Mouse (Mus musculus): Measurements from ENCODE around the gene Tcf23. TPM values are rescaled to one million over a fixed set of nuclear protein-coding genes. Genes with fewer than 3 reads are reported as not detected.
A peak's percentile ranks its signal among the peaks of the same experiment; 100 is the strongest.

Gene Tcf23
- total RNA-seq, 4 experiments from 2014 or later = 0.85 to 1.9 (median 0.91) TPM

GRCm38 (mm10) chr5:30949654-30950326 is 18.7 kb upstream of the Tcf23 start:
- peak; percentile 91 for DNase-seq (ENCODE audit: low spot score)

- no peak for DNase-seq (ENCODE audit: low spot score)
Measured at GRCm38 (mm10) chr5:30950451-30950850, 18.0 kb upstream of the Tcf23 start.

GRCm38 (mm10) chr5:30950922-30951321 is 17.5 kb upstream of the Tcf23 start:
- no peak for DNase-seq (ENCODE audit: low spot score)

GRCm38 (mm10) chr5:30951706-30952105 is 16.8 kb upstream of the Tcf23 start:
- DNase-seq (ENCODE audit: low spot score) = no peak

- no peak for DNase-seq (ENCODE audit: low spot score)
Measured at GRCm38 (mm10) chr5:30952551-30952950, 15.9 kb upstream of the Tcf23 start.

GRCm38 (mm10) chr5:30954065-30954464 is 14.4 kb upstream of the Tcf23 start:
- no peak for DNase-seq (ENCODE audit: low spot score)

GRCm38 (mm10) chr5:30954556-30954955 is 13.9 kb upstream of the Tcf23 start:
- no peak for DNase-seq (ENCODE audit: low spot score)

- no peak for DNase-seq (ENCODE audit: low spot score)
Measured at GRCm38 (mm10) chr5:30955751-30956150, 12.7 kb upstream of the Tcf23 start.

- no peak for DNase-seq (ENCODE audit: low spot score)
Measured at GRCm38 (mm10) chr5:30957891-30958290, 10.6 kb upstream of the Tcf23 start.

GRCm38 (mm10) chr5:30959198-30959854 is 9.1 kb upstream of the Tcf23 start:
- no peak for DNase-seq (ENCODE audit: low spot score)

- peak; percentile 98 for DNase-seq (ENCODE audit: low spot score)
Measured at GRCm38 (mm10) chr5:30959966-30960501, 8.4 kb upstream of the Tcf23 start, which contains the start of gene Preb. Gene Preb (minus strand): TSS chr5:30960361.

GRCm38 (mm10) chr5:30960814-30961213 is 7.6 kb upstream of the Tcf23 start:
- no peak for DNase-seq (ENCODE audit: low spot score)

GRCm38 (mm10) chr5:30961545-30962505 is 6.6 kb upstream of the Tcf23 start:
- DNase-seq (ENCODE audit: low spot score) = peak; percentile 41

- no peak for DNase-seq (ENCODE audit: low spot score)
Measured at GRCm38 (mm10) chr5:30963916-30964315, 4.5 kb upstream of the Tcf23 start.

GRCm38 (mm10) chr5:30966189-30966588 is 2.3 kb upstream of the Tcf23 start:
- no peak for DNase-seq (ENCODE audit: low spot score)

- no peak for DNase-seq (ENCODE audit: low spot score)
Measured at GRCm38 (mm10) chr5:30969440-30969839, 978 bp downstream of the Tcf23 start.

- no peak for DNase-seq (ENCODE audit: low spot score)
Measured at GRCm38 (mm10) chr5:30974870-30975656, 6.6 kb downstream of the Tcf23 start.

GRCm38 (mm10) chr5:30982357-30982756 is 13.9 kb downstream of the Tcf23 start:
- DNase-seq (ENCODE audit: low spot score) = no peak

- DNase-seq (ENCODE audit: low spot score) = no peak
Measured at GRCm38 (mm10) chr5:30992980-30993676, 24.7 kb downstream of the Tcf23 start.

- DNase-seq (ENCODE audit: low spot score) = no peak
Measured at GRCm38 (mm10) chr5:30994074-30994473, 25.6 kb downstream of the Tcf23 start.

Measured in heart, adult 8-10 months (tissue).